Mouse (Mus musculus) lung, embryonic 16.5 days (tissue): ENCODE data around the gene Skida1. TPM values are rescaled to one million over a fixed set of nuclear protein-coding genes. Genes with fewer than 3 reads are reported as not detected.

Experiments
- ATAC-seq: fragments of 200-750 bp; cut with Nextera tagmentation; 2 replicates; pipeline ENCODE4 v1.8.0; 2017; ENCODE audit warnings: low read depth, mild to moderate bottlenecking, moderate library complexity
- H3K27ac ChIP-seq: fragments of 300-500 bp; sonication (generic); 2 replicates; pipeline ENCODE4 v1.5.1; 2014; ENCODE audit warnings: mild to moderate bottlenecking, control low read depth, low read length
- H3K27me3 ChIP-seq: fragments of 300-500 bp; sonication (generic); 2 replicates; pipeline ENCODE4 v1.6.1; 2014; ENCODE audit warnings: low read depth, low read length, mixed read lengths; ENCODE audit not compliant: control insufficient read depth, insufficient read depth
- H3K36me3 ChIP-seq: fragments of 300-500 bp; sonication (generic); 2 replicates; pipeline ENCODE4 v1.6.1; 2014; ENCODE audit warnings: low read length; ENCODE audit not compliant: control insufficient read depth, insufficient read depth
- H3K4me1 ChIP-seq: fragments of 300-500 bp; sonication (generic); replicated peaks from 2 replicates; pipeline ENCODE4 v1.6.1; 2014; ENCODE audit warnings: low read length, mixed read lengths; ENCODE audit not compliant: control insufficient read depth, insufficient read depth
- H3K4me2 ChIP-seq: fragments of 300-500 bp; sonication (generic); 2 replicates; pipeline ENCODE4 v1.6.1; 2014; ENCODE audit warnings: low read depth, low read length, control low read depth
- H3K4me3 ChIP-seq: fragments of 300-500 bp; sonication (generic); 2 replicates; pipeline ENCODE4 v1.5.1; 2014; ENCODE audit warnings: mild to moderate bottlenecking, low read length, control low read depth
- H3K9ac ChIP-seq: fragments of 300-500 bp; sonication (generic); 2 replicates; pipeline ENCODE4 v1.6.1; 2014; ENCODE audit warnings: low read length, control low read depth
- H3K9me3 ChIP-seq: fragments of 300-500 bp; sonication (generic); 2 replicates; pipeline ENCODE4 v1.6.1; 2016; ENCODE audit warnings: low read length; ENCODE audit not compliant: control insufficient read depth
- WGBS: fragments of 180-500 bp; shearing (Covaris S2); extraction: QIAGEN DNeasy Blood & Tissue Kit; methylation state at CpG from one replicate; pipeline ENCODE4 v1.1.7; 2014; 5-methylcytosine and 5-hydroxymethylcytosine counted together
- polyA plus RNA-seq: library from polyadenylated mRNA; unstranded; fragments of >200 nt; fragmentation: Nextera tagmentation; extraction: Ambion mirVana; gene quantifications from 2 replicates; pipeline ENCODE4 v1.2.1, GENCODE M21; 2015

Skida1 gene
- polyA plus RNA-seq, 1 experiment from 2014 or later: 5.1 TPM

DNA sequence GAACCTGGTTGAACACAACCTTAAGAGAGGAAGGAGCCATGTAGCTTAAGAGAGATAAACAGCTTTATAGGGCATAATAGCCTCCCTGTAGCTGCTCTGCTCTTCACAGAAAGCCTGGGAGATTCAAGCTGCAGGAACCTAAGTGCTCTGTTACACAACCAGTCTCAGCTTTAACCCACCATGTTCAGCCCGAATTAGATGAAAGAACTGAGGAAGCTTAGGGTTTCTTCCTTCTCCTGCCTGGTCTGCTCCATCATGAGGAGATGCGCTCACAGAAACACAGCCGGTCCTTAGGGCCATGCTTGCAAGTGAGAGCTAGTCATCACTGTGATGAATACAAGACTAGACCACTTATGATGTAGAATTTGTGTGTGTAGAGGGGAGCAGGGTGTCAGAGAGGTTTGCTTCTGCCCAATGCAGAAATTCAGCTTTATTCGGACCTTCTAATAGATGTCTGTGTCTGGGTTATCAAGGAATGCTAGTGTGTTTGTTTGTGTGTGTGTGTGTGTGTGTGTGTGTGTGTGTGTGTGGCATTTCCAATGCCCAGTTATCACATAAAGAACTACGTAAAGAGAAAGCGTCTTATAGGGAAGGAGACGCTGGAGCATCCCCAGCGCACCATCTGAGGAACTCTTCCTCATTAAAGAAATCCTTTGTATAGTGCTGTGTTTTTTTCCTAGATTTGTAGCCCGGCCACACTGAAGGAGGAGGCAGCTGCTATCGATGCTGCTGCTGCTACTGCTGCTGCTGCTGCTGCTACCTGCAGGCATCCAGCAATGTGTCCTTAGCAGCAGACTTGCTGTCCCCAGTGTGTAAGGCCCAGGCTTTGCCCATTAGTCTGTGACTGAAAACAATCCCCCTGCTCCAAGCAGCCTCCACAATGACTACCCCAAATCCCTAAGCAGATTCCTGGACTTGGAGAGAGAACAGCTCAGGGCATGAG lies 15.4 kb downstream of the Skida1 start:
- H3K36me3 ChIP-seq: no peaks in the 10 kb centered on the region
- H3K27ac ChIP-seq: no peak overlapping the region
- H3K9me3 ChIP-seq: no peaks in the 10 kb centered on the region
- H3K4me2 ChIP-seq: no peak overlapping the region
- no peaks in the 10 kb centered on the region for H3K27me3 ChIP-seq
- H3K4me3 ChIP-seq: no peak overlapping the region
- no peak for ATAC-seq
- H3K4me1 ChIP-seq: peaks cover 13% of the 10 kb centered on the region; the same call in 1 of the 2 replicates
- WGBS: 77% methylated on average over 10 of the region's 10 CpGs
- no peak overlapping the region for H3K9ac ChIP-seq

DNA sequence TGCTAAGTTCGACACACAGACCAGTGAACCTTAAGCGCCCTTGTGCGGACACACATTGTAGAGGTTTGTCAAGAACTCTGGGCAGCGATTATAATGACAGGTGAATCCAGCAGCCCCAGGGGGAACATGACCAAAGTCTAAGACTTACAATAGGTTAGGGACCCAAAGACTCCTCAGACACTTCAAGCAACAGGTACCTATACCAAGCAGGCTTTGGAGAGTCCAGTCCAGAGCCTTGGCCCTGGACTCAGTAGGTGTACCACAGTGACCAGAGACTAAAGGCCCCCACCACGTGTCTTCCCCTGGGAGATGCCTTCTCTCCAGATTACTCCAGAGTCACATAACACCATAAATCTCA lies 16.3 kb downstream of the Skida1 start:
- Histone ChIP-seq H3K4me1 (peaks cover 13% of the 10 kb centered on the region; the same call in 1 of the 2 replicates), H3K36me3 (no peaks in the 10 kb centered on the region), H3K4me3 (no peak overlapping the region), H3K27ac (no peak overlapping the region), H3K4me2 (no peak overlapping the region), H3K9me3 (no peaks in the 10 kb centered on the region), H3K9ac (no peak overlapping the region), H3K27me3 (no peaks in the 10 kb centered on the region)
- ATAC-seq: no peak
- WGBS: 69% methylated on average over 5 of the region's 5 CpGs

DNA sequence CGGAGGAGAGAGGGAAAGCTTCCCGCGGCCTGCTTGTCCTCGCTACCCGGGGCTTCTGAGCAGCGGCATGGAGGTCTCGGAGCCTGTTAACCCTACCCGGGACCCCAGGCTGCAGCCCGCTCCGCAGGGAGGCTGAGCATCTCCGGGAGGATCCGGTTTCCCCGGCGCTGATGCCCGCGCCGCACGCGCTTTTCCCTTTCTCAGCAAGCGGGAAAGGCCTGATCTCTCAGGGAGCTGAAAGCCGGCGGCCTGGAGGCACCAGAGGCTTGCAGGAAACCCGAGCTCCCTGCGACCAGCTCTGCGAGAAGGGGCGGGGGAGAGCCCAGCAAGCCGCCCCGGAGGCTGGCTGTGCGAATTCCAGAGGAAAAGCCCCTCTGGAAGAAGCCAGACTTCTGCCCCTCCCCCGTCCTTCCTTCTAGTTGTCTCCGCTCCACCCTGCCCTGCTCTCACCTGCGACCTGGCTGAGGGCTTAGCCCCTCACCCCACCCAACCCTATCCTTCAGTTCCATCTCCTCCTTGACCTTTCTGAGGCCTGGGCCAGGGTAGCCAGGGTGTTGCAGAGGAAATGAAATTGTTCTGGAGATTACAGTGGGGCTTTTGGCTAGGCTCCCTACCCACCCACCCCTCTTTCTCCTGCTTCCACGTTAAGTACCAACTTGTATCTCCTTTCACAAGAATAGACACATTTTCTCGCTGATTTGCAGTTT lies 16.9 kb downstream of the Skida1 start:
- 5% methylated on average over 33 of the region's 34 CpGs for whole genome bisulfite sequencing
- no peaks in the 10 kb centered on the region for H3K36me3 ChIP-seq
- H3K4me3 ChIP-seq: peak overlapping the region; percentile 53
- ATAC-seq: no peak
- H3K27me3 ChIP-seq: no peaks in the 10 kb centered on the region
- peaks cover 16% of the 10 kb centered on the region; the same call in 1 of the 2 replicates for H3K4me1 ChIP-seq
- H3K27ac ChIP-seq: peak overlapping the region; percentile 9; the same call in 1 of the 2 replicates
- peak overlapping the region; percentile 93 for H3K4me2 ChIP-seq
- H3K9ac ChIP-seq: peak overlapping the region; percentile 83
- no peaks in the 10 kb centered on the region for H3K9me3 ChIP-seq

DNA sequence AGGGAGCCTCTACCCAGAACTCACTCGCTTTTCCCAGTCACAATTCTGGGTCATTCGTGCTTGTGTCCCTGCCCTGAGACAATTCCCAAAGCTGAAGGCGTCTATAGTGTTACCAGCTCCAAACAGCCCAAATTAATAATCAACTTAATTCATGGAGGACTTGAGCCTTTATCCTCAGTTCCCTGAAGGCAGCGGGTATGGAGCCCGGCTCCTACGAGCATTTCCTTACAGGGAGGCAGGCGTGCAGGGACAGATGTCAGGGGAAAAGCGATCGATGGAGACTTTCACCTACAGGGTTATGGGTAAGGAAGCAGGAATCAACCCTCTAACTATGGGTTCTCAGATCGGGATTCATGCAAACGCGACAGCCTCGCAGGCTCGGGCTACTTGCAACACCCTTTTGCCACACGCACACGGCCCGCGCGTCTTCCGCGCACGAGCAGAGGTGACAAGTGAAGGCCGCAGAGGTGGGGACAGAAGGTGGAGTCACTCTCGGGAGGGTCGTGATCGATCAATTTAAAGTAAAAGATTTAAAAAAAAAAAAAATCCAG lies 17.5 kb downstream of the Skida1 start:
- Histone ChIP-seq H3K27ac (no peak overlapping the region), H3K9ac (peak overlapping the region; percentile 83), H3K9me3 (no peaks in the 10 kb centered on the region), H3K4me2 (peak overlapping the region; percentile 93), H3K4me1 (peaks cover 20% of the 10 kb centered on the region; the same call in 1 of the 2 replicates), H3K27me3 (no peaks in the 10 kb centered on the region), H3K36me3 (no peaks in the 10 kb centered on the region), H3K4me3 (peak overlapping the region; percentile 53)
- no peak for ATAC-seq
- WGBS: 10% methylated on average over 26 of the region's 26 CpGs

DNA sequence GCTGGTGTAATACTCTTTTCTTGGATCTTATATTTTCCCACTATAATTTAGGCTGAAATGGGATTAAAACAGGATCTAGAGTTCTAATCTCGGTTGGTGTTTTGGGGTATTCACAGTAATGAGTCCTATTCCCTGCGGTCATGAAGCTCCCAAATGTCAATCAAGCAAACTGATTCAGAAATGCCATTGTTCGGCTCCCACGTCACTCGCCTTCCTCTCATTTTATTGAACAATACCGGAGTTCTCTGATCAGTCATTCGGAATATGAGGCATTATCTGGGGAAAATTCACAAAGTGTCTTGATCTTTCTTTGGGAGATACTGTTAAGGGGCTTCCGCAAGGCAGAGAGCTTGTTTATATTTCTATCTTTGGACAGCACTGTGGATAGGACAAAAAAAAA lies 18.3 kb downstream of the Skida1 start:
- Histone ChIP-seq H3K36me3 (no peaks in the 10 kb centered on the region), H3K4me3 (no peak overlapping the region), H3K4me2 (no peak overlapping the region), H3K9ac (no peak overlapping the region), H3K4me1 (peaks cover 21% of the 10 kb centered on the region; the same call in 1 of the 2 replicates), H3K27me3 (no peaks in the 10 kb centered on the region), H3K27ac (no peak overlapping the region), H3K9me3 (no peaks in the 10 kb centered on the region)
- 68% methylated on average over 8 of the region's 8 CpGs for WGBS
- ATAC-seq: no peak

DNA sequence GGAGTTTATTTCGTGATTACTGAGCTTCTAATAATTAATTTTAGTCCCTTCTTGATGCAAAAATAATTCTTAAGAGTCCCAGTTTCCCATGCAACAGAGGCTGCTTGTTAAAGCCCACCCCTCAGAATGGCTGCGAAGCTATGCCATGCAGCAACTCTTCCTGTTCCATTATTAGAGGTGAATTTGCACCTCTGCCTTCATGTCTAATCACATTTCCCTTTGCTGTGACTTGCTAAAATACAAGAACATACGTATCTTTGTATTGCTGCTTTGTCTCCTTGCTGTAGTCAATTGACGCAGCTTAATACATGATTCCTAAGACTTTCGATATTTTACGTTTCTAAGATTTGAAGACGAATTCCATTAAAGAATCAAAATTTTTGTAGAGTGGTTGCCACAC lies 19.2 kb downstream of the Skida1 start:
- no peaks in the 10 kb centered on the region for H3K27me3 ChIP-seq
- H3K27ac ChIP-seq: no peak overlapping the region
- H3K36me3 ChIP-seq: no peaks in the 10 kb centered on the region
- no peak overlapping the region for H3K4me3 ChIP-seq
- WGBS: 93% methylated on average over 7 of the region's 7 CpGs
- no peaks in the 10 kb centered on the region for H3K9me3 ChIP-seq
- ATAC-seq: no peak
- no peak overlapping the region for H3K4me2 ChIP-seq
- no peak overlapping the region for H3K9ac ChIP-seq
- H3K4me1 ChIP-seq: peaks cover 23% of the 10 kb centered on the region; the same call in 1 of the 2 replicates

DNA sequence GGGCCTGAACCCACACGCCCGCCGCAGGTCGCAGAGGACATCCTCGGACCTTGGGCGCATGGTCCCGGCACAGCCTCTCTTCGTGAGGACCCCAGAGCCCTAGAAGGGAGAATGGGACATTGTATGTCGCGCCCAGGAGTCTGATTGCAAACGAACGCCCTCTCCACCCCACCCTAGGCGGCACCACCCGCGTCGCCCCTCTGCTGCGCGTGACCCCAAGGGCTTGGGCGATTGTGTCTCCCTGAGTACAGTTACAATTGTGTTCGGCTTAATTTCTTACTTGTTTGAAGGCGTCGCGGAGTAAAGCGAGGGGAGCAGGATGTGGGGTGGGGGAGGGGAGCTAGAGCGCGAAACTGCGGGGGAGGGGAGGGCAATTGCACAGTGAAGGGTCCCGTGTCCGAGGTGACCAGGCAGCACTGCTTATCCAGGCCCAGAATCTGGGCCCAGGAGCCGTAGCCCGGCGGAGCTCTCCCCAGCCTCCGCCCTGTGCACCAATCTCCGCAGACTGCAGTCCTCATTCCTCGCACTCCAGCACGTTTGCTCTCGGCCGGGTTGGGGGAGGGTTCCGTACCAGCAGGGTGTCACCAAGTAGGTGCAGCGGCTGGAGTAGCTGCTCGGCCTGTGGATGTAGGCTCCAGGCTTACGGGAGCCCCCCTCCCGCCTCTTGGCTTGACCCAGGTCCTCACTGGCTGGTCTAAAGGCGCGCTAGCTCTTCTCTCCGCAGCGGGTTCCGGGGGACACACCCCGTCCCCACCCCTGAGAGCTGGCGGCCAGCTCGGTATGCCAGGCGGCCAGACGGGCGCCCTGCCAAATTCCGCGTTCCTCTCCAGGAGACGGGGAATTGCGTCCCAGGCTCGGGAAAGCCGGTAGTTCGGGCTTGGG lies 20.5 kb downstream of the Skida1 start:
- Histone ChIP-seq H3K9ac (peak overlapping the region; percentile 87), H3K27ac (peak overlapping the region; percentile 100)
- WGBS: under 1% methylated on average over 61 of the region's 61 CpGs

DNA sequence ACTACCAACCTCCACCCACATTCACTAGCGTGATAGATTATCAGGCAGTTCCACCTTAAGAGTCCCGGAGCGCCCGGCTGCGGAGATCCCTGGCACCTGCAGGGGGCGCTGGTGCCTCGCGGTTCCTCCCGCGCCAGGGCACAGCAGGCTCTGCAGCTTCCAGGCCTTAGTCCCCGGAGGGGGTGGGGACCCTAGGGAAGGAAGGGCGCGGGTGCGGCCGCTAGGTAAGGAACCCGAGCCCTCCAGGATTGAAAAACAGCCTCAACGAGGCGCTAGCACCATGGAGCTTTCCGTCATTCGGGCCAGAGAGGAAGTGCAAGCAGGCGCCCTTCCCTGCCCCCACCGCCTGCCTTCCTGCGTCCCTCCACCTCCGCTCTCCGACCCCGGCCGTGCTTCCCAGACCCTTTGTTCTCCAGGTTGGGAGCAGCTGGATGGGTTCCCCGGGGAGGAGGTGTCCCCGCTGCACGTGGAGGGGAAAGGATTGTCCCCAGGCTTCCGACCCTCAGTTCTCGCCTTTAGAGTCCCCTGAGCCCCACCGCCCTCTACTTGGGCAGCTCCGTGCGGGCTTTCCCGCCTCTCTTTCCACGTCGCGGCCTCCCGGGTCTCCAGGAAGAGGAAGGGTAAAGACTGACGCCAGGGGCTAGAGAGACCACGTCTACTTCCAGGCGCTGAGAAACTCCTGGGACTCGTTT lies 21.3 kb downstream of the Skida1 start:
- Histone ChIP-seq H3K27ac (peak overlapping the region; percentile 100), H3K36me3 (no peaks in the 10 kb centered on the region), H3K9me3 (no peaks in the 10 kb centered on the region), H3K9ac (peak overlapping the region; percentile 87), H3K4me1 (peaks cover 23% of the 10 kb centered on the region; the same call in 1 of the 2 replicates), H3K4me3 (peak overlapping the region; percentile 65), H3K4me2 (peak overlapping the region; percentile 98), H3K27me3 (no peaks in the 10 kb centered on the region)
- ATAC-seq: peak; percentile 89
- WGBS: under 1% methylated on average over 44 of the region's 44 CpGs

More for the DNA sequence above, 20.5 kb downstream of the Skida1 start:
- no peaks in the 10 kb centered on the region for H3K36me3 ChIP-seq
- H3K9me3 ChIP-seq: no peaks in the 10 kb centered on the region
- peak; percentile 89 for ATAC-seq
- peak overlapping the region; percentile 65 for H3K4me3 ChIP-seq
- H3K27me3 ChIP-seq: no peaks in the 10 kb centered on the region
- H3K4me1 ChIP-seq: peaks cover 23% of the 10 kb centered on the region; the same call in 1 of the 2 replicates
- peak overlapping the region; percentile 98 for H3K4me2 ChIP-seq
